Mouse (Mus musculus): ENCODE results near the gene Aanat.
A peak's percentile ranks its signal among the peaks of the same experiment; 100 is the strongest.

Aanat gene

DNA sequence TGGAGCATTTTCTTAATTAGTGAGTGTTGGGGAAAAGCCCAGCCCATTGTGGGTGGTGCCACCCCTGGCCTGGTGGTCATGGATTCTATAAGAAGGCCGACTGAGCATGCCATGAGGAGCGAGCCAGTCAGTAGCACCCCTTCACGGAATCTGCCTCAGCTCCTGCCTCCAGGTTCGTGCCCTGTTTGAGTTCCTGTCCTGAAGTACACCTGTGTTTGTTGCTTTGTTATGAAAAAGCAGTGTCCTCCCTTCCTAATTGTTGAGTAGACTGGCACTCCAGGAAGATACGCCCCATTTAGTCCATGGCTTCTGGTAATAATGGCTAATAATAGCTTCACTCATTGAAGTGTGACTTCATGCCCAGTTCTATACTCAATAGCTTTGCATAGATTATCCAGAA lies at the start of gene Aanat:
Gene Aanat (plus strand): TSS at position 123 of the 400 bp plus-strand sequence.
- no peak for DNase-seq

DNA sequence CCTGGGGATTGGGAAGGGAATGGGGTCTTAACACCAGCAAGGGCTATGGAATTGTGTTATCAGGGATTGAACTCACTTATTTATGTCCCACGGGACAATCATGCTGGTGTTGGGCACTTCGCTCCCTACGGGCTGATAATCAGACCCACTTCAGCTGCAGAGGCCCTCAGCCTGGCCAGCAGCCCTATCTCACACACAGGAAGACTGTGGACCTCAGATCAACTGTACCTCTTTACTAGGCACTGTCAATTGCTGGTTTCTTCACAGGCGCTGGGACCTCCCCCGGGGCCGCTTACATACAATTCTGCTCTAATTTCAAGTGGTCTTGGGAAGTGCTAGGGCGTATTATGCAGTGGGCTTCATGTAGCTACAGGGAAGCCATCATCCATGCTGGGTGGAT lies 49.5 kb upstream of the Aanat start:
- no peak for DNase-seq

DNA sequence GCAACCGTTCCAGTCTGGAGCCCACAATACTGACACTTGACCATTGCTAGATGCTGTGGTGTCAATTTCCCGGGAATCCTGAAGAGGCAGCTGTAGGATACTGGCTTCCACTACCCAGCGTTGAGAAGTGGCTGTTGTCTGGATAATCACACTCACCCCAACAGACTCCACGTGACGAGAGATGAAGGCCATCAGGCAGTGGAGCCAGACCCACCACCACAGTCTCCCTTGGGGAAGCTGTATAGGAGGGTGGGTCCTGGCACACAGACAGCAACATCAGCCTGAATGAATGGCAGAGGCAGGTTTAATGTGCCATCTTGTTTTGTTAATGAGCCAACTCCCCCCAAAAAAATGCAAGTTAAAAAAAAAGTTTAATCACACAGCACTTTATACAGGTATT lies 48.8 kb upstream of the Aanat start:
- no peak for DNase-seq

DNA sequence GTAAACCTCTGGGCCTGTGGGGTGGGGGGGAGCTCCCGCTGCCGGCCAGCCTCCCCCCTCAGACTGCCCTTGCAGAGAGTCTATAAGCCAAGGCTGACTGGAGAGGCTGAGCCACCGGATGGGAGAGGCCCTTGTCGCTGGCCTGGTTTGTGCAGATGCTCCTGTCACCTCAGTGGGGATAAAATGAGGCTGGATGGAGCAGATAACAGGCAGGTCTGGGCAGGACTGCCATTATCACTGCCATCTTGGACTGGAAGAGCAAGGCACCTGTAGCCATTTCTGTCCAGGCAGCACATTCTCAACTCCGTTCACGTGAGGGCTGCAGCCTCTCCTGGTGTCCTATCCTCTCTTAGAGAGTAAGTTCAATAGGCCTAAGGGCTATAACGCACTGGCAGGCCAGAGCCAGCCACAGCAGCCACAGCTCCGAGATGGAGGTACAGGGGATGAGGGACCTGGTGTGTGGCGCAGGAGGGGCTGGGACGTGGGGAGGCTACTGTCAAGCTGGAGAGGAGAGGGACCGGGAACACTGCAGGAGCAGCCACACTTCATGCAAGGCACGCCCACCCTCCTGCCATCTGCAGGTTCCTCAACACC lies 48.0 kb upstream of the Aanat start:
- DNase-seq = no peak

DNA sequence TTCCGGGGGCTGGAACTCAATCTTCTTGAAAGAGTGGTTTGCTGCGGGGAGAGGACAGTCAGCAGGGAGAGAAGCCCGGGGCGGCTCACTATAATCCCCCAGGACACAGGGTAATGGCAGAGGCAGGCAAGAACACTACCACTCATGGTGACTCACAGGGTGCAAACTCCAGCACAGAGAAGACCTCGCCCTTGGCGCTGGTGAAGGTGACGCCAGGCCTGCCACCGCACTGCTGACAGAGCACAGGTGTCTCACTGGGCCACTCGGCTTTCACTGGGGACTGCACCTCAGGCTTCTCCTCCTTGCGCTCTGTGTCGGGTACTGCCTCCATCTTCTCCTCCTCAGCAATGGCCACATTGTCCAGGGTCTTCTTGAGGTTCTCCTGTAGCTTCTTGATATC lies 45.0 kb upstream of the Aanat start:
- DNase-seq = no peak

DNA sequence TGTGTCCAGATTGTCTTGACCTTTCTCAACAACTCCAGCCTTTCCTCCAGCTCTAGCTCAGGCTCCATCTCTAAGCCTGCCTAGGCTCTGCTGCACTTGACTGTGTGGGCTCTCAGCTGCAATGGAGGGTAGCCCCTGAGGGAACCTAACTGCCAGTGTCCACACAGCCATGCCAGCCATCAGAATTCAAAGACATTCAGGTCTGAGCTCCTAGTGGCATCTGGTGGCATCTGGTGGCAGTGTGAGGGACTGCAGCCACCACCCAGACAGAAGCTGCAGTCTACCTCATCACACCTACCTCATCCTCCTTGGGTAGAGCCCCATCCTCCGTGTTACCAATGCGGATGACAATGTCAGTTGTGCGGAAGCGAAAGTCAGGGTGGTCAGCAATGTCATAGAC lies 43.1 kb upstream of the Aanat start:
- DNase-seq = peak; percentile 61

DNA sequence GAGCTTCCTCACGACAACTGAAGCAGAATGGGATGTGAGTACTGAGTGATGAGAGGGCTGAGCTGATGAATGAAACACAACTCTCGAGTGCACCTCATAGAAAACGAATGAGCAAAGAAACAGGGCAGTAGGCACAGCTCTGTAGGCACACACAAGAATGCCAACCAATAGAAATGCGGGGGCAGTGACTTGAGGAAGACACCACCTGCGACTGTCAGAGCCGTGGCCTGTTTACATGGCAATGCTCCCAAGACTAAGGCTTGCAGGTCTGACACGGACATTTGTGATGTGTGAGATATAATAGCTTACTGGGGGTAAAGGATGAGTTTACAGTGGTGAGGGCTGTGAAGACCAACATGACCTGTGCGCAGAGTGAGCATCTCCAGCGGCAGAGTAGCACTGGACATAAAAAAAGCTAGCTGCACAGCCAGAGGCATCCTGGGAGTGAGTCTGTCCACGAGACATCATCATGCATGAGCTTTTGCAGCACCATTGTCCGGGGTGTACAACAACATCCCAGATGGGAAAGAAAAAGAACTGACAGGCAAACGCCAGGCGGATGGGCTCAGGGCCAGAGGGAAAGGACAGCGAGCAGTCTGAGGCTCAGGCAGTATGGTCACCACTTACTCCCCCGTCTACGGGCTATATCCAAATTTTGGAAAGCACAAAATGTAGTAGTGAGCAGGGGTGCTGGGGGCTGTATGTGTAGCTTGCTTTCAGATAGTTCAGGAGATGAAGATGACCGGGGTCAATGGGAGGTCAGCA lies 38.8 kb upstream of the Aanat start:
- DNase-seq = no peak

DNA sequence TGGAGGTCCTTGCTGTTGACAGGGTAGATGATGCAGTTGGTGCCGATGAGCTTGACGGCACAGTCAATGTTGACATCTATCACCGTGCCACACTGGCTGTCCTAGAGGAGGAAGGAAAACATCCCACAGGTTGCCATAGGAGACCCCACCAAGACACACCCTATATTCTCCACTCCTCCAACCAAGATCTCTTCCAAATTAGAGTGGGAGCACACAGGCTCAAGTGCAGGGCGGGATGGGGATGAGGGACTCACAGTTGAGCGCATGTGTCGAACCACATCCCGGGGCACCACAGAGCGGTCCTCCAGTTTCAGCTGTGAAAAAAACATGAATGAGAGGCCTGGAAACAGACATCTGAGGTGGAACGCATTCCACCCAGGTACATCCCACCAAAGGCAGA lies 37.5 kb upstream of the Aanat start:
- DNase-seq = no peak

DNA sequence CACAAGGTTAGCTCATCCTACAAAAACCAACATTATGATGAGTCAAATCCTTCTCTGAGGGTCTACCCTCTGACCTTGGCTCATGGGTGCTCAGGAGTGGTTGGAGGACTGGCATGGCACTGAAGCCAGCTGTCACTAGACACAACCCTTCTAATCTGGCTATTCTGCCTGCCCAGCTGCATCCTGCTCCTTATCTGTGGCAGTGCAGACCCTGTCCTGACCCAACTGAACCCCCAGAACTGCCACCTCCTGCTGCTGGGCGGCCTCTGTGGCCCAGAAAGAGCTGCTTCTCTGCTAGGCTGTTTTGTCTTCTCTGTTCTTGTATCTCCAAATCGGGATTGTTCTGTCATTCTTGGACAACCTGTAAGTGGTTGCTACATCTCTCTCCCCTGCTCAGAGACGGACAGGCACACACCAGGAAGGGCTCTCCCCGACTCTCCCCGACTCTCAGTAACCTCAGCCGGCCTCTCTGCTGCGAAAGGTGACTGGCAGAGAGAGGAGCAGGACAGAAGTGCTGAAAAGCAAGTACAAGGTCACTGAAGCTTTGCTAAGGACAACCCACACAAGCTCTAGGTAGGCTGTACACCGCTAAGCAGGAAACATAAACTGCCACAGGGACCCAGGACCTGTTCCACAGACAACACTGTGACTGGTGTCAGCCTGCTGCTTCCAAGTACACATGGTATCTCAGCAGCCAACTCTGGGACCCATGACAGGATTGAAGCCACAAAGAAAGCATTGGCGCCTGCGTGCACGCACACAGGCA lies 36.8 kb upstream of the Aanat start:
- DNase-seq = no peak

DNA sequence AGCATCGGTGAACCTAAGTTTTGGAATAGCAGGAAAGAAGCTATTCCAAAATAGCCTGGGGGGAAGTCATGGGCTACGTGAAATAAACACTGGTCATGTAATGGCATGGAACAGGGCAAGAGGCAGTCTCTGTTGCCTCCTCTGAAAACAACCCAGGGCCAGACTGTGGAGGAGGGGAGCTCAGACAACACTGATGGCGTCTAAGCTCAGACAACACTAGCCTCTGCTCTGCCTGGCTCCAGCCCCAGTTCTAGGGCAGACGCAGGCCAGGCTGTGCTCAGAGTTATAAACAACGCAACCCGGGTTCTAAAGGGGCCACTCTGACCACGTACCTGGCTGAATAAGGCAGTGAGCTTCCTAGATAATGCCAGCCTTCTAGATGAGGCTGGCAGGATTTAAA lies 35.5 kb upstream of the Aanat start:
- peak; percentile 72 for DNase-seq

DNA sequence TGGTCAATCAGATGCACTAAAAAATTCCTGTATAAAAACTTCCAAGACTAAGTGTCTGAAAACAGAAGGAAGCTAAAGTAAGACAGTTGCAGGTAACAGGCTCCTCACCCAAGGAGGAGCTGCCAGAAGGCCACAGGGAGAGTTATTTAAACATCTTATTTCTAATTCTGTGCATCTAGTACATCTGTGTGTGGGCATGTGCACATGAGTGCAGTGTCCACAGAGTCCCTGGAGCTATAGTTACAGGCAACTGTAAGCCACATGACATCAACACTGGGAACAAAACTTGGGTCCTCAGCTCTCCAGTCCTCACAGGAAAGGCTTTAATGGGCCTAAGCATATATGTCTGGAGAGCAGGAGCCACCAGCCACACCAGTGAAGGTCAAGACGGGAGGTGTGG lies 34.0 kb upstream of the Aanat start:
- no peak for DNase-seq

DNA sequence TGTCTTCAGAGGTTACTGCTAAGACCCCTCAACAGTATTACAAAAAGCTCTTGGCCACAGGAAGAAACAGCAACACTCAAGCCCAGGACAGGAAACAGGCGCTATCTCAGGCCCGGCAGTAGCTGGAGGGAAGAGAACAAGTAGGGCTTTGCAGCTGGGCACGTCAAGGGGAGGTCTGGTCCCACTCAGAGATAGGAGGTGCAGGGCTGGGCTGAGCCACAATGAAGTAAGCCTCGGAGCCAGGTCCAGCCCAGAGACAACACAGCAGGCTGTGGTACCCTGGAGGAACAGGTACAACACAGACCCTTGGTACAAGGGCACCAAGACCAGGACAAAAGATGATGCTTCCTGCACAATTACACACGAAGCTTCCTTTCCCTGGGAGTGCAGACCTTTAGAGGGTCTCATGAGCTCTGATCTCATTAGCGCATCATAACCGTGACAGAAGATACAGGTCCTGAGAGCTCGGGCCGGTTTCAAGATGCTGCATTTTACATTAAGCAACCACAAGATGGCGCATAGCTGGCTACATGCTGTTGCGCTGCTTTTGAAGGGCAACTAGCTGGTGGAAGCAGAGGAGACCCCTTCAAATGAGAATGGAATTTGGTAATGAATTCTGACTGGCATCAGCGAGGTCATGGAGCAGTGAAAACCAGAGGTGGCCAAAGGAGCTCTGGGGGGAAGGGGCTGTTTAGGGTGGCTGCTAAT lies 31.9 kb upstream of the Aanat start:
- peak; percentile 59 for DNase-seq

DNA sequence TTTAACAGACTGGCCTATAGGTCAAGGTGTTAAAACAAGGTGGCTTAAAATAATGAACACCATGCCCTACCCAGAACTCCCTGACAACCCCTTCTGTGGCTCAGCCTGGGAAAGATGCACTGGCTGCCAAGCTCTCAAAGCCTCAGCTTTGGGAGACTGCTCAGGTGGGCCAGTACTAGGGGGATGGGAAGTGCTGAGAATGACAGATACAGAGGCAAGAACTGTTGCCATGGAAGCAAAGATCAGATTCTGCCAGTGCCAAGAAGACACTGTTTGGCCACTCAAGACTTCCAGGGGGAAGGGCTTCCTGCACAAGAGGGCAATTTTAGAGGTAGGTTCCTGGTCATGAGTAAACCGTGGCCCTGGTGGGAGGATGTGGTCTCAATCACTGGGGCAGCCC lies 30.7 kb upstream of the Aanat start:
- no peak for DNase-seq

DNA sequence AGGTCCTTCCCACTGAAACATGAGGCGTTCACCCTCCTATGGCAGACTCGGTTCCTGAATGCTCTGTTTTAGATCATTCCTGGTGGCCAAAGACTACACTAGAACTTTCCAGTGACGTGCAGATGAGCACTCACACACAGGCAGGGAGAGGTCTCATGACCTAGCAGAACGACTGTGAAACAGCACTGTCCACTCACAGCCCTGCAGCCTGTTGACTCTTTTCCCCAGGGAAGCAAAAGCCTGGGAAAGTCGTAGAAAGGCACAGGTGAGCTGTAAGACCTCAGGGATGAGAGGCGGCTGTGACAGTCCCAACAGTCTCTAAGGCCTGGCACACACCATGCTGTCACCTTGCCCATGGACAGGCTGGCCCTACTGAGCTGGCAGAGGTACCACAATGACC lies 29.9 kb upstream of the Aanat start:
- no peak for DNase-seq

DNA sequence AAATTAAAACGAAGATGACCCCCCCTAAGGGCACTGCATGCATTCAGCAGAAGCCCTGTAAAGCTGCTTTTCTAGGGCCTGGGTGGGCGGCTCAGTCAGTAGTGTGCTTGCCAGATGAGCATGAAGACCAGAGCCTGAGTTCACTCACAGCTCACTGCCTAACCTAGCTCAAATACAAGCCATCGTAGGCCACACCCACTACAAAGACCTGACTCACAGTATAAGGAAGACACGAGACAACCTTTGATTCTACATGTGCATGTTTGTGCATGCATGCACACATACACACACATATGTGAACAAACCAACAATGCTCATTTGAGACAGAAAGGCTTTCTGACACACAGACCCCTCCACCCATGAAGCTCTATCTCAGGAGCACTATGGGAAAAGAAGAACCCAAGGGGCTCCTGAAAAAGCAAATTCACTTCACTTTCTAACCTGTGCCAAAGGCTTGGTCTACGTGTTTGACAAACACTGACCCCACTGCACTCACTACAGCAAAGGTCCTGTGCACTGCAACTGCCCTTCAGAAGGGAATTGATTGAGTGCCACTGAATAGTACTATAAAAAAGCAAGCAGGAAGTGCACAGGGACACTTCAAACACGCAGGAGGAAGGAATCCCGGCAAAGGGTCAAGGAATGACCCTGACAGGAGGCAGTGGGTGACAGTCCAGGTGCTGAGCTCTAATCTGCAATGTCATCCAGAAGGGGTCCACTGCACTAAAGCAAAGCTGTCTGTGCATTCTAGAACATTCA lies 20.8 kb upstream of the Aanat start:
- no peak for DNase-seq

DNA sequence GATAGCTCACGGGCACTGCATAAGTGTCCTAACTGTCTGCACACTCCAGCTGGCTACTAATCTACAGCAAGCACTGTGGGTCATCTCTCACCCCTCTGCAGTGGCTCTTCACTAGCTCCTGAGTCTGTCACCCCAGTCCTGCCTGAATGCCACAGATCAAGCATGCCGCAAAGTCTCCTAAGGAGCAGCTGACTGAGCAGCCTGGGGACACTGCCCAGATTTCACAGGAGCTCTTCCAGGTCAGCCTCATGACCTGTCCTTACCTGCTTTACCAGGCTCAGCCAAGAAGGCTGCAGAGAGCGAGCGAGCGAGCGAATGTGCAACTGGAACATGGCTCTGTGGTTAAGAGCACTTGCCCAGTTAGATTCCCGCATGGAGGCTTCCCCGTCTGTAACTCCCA lies 18.7 kb upstream of the Aanat start:
- no peak for DNase-seq

DNA sequence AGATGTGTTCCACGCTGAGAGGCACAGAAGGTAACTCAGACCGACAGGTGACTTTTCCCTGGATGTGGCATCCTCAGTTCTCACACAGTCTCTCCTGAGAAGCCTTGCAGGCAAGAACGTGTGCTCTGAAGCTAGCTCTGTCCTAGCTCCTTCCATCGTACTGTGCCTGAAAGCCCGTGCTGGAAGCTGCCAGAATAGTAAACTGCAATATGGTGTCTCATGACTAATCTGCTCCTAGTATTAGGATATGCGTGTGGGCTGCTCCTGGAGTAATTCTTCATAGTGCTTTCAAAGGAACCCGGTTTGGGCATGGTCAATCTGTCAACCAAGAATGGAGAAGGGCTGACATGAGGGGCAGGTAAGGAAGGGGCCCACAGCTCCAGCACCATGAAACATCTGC lies 15.4 kb upstream of the Aanat start:
- no peak for DNase-seq

DNA sequence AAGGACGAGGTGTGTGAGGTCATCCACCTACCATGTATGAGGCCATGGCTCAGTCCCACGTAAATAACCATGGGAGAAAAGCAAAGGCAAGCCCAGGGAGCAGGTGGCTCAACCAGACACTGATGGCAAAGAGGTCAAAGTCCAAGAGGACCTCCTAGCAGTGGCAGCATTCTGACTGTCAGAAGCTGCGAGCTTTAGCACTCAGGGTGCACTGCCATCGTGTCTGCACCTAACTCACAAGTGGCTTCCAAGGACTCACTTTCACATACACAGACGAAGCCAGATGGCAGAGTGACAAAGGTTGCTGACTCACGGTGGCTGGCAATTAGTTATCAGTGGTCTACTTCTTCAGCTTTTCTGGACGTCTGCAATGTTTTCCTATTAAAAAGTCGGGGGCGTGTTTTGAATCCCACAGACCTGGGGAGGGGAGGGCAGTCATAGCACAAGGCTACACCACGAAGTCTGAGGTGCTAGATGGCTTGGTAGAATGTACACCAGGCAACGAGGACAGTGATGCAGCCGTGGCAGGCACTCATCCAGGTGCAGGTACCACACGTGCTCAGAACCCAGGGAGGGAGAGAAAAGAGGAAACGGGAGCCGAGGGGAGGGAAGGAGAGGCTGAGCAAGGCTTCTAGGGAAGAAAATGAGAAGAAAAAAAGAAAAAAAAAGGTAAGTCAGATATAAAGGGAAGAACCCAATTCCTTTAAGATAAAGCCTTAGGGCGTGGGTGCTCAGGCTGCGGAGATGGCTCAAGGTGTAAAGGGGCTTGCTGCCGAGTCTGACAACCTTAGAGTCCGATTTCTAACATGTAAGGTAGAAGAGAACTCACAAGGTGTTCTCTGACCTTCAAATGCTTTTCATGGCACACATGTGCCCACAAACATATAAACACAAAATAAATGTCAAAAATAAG lies 14.2 kb upstream of the Aanat start:
- no peak for DNase-seq

DNA sequence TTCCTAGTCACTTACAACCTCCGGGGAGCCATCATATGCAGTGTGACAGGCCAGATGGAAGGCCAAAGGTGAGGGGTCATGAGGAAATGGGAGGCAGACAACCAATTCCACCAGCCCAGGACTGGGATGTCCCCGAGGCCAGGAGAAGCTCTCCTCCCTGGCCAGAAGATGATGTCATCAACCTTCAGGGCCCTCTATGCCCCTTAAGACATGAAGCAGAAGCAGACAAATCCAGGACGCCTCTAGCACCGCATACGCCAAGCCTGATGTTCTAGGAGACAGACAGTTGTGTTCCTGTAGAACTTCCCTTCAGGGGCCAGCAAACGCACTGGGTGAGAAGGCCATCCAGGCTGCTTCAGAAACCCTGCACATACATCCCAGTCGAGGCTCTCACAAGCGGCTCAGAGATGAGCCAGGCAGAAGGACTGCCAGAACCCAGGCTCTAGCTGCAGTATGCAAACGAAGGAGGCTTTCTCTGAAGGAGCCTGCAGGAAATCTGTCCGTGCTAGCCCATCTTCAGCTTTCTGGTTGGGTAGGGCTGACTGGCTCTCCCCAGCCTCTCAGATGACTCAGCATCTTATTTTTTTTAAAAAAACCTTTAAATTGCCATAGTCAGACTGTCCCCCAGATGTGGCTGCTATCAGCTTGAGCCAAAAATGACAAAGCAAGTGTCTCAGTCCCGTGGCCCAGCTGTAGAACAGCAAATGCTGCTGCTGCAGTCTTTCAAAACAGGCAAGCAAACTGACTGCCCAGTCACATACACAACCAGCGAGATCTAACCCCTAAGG lies 13.3 kb upstream of the Aanat start:
- DNase-seq = no peak

DNA sequence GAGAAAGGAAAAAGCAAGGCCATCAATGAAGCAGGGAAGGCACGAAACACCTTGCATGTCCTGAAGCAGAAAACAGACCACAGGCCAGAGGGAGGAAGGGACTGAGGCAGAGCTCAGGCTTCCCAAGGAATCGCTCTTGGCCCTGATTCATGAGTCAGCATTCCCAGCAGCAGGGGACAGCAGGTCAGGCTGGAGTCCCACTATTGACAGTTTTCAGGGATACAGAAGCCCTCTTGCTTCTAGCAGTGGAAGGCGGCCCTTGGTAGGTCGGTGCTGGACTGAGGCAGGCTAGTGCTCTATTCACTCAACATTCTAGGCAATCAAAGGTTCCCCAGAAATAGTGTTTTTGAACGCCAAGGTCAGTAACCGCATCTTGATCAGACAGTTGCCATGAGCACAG lies 11.7 kb upstream of the Aanat start:
- DNase-seq = no peak

DNA sequence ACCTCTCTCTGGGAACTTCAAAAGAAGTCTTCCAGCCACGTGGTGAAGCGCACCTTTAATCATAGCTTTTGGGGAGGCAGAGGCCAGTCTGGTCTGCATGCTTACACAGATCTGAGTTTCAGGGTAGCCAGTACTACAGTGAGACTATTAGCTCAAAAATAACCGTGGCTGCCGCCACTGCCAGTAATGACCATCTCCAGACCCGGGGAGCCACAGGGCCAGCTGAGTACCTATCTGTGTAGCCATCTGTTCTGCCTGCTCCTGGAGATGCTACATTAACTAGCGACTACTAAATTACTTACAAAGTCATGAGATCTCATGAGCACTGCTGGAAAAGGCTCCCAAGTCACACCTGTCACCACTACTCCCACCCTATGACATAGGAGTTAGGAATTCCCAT lies 11.2 kb upstream of the Aanat start:
- DNase-seq = no peak

All from lung, postnatal 10 days (tissue).